Mouse (Mus musculus) heart, postnatal 0 days (tissue): ENCODE data around the gene Ucp1. TPM values are rescaled to one million over a fixed set of nuclear protein-coding genes. Genes with fewer than 3 reads are reported as not detected.

ENCODE experiments used
- ATAC-seq: fragments of 200-750 bp; cut with Nextera tagmentation; 2 replicates; pipeline ENCODE4 v1.8.0; 2017; ENCODE audit warnings: low read depth, moderate number of reproducible peaks, moderate library complexity; ENCODE audit not compliant: insufficient read depth
- DNase-seq: peaks from one replicate; pipeline ENCODE4 v3.0.0-alpha.2; 2016; ENCODE audit warnings: low spot score
- H3K27ac ChIP-seq: fragments of 300-500 bp; sonication (generic); 2 replicates; pipeline ENCODE4 v1.5.1; 2014; ENCODE audit warnings: low read depth, mild to moderate bottlenecking
- H3K27me3 ChIP-seq: fragments of 300-500 bp; sonication (generic); 2 replicates; pipeline ENCODE4 v1.6.1; 2014; ENCODE audit warnings: low read length, mixed read lengths; ENCODE audit not compliant: control insufficient read depth, insufficient read depth
- H3K36me3 ChIP-seq: fragments of 300-500 bp; sonication (generic); replicated peaks from 2 replicates; pipeline ENCODE4 v1.6.1; 2014; ENCODE audit warnings: low read length, mixed read lengths; ENCODE audit not compliant: control insufficient read depth, insufficient read depth
- H3K4me1 ChIP-seq: fragments of 300-500 bp; sonication (generic); 2 replicates; pipeline ENCODE4 v1.6.1; 2014; ENCODE audit warnings: antibody characterized with exemption; ENCODE audit not compliant: control insufficient read depth, insufficient read depth
- H3K4me2 ChIP-seq: fragments of 300-500 bp; sonication (generic); 2 replicates; pipeline ENCODE4 v1.6.1; 2014; ENCODE audit warnings: low read depth, mild to moderate bottlenecking, low read length, moderate library complexity
- H3K4me3 ChIP-seq: fragments of 300-500 bp; sonication (generic); 2 replicates; pipeline ENCODE4 v1.5.1; 2014; ENCODE audit warnings: low read depth, low read length
- H3K9ac ChIP-seq: fragments of 300-500 bp; sonication (generic); replicated peaks from 2 replicates; pipeline ENCODE4 v1.6.1; 2014; ENCODE audit warnings: low read depth, low read length, mixed read lengths
- H3K9me3 ChIP-seq: fragments of 300-500 bp; sonication (generic); replicated peaks from 2 replicates; pipeline ENCODE4 v1.6.1; 2016; ENCODE audit warnings: low read length; ENCODE audit not compliant: control insufficient read depth
- CTCF ChIP-seq: IDR thresholded peaks from 2 replicates; pipeline ENCODE4 v1.5.1; 2016; ENCODE audit warnings: antibody characterized with exemption, control low read depth, low read depth
- EP300 ChIP-seq: IDR thresholded peaks from 2 replicates; pipeline ENCODE4 v1.6.1; 2016; ENCODE audit warnings: antibody characterized with exemption, low read depth
- WGBS: fragments of 180-500 bp; shearing (Covaris S2); extraction: QIAGEN DNeasy Blood & Tissue Kit; methylation state at CpG from one replicate; pipeline ENCODE4 v1.1.7; 2014; 5-methylcytosine and 5-hydroxymethylcytosine counted together
- polyA plus RNA-seq: library from polyadenylated mRNA; unstranded; fragments of >200 nt; fragmentation: Nextera tagmentation; extraction: Ambion mirVana; gene quantifications from 2 replicates; pipeline ENCODE4 v1.2.1, GENCODE M21; 2015
- total RNA-seq: library from RNA; depleted of rRNA; stranded (reverse); fragments of >200 nt; gene quantifications from 2 replicates; pipeline ENCODE4 v1.2.3, GENCODE M21; 2014; ENCODE audit warnings: low replicate concordance

Gene Ucp1
- total and polyA plus RNA-seq, 2 experiments from 2014 or later: not detected

- no peaks in the 10 kb centered on the region for H3K4me1 ChIP-seq
- H3K4me2 ChIP-seq: no peak overlapping the region
- no peak overlapping the region for H3K4me3 ChIP-seq
- DNase-seq: no peak
- H3K9me3 ChIP-seq: no peaks in the 10 kb centered on the region
- H3K27me3 ChIP-seq: no peaks in the 10 kb centered on the region
- no peak overlapping the region for H3K27ac ChIP-seq
- no peak for ATAC-seq
- peaks cover 51% of the 10 kb centered on the region for H3K36me3 ChIP-seq
- TF ChIP-seq CTCF (no peak), EP300 (no peak)
- no peak overlapping the region for H3K9ac ChIP-seq
- WGBS: 63% methylated on average over 3 of the region's 3 CpGs
Measured at GRCm38 (mm10) chr8:83320543-83320942, 30.4 kb downstream of the Ucp1 start.

DNA sequence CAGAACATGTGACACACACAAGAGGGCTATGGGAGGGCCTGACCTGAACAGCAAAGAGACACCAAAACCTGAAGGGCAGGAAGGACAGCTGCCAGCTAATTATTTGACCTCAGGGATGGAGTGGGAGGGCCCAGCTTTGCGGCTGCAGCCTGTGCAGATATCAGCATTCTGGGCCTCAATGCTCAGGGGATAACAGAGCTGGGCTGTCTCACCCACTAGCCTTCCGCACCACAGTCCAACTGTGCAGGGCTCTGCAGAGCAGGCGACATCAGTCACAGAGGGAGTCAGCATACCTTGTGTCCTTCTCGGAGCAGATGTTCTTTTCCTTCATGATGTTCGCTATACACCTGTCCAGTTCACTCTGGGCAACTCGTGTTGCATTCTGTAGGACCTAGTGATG lies 32.2 kb downstream of the Ucp1 start:
- H3K27me3 ChIP-seq: no peaks in the 10 kb centered on the region
- H3K9ac ChIP-seq: no peak overlapping the region
- DNase-seq (no peak), ATAC-seq (no peak)
- no peak overlapping the region for H3K27ac ChIP-seq
- peaks cover 41% of the 10 kb centered on the region for H3K36me3 ChIP-seq
- no peaks in the 10 kb centered on the region for H3K9me3 ChIP-seq
- no peak for TF ChIP-seq CTCF
- TF ChIP-seq EP300: no peak
- H3K4me1 ChIP-seq: no peaks in the 10 kb centered on the region
- H3K4me3 ChIP-seq: no peak overlapping the region
- no peak overlapping the region for H3K4me2 ChIP-seq
- whole genome bisulfite sequencing: 74% methylated on average over 6 of the region's 6 CpGs

DNA sequence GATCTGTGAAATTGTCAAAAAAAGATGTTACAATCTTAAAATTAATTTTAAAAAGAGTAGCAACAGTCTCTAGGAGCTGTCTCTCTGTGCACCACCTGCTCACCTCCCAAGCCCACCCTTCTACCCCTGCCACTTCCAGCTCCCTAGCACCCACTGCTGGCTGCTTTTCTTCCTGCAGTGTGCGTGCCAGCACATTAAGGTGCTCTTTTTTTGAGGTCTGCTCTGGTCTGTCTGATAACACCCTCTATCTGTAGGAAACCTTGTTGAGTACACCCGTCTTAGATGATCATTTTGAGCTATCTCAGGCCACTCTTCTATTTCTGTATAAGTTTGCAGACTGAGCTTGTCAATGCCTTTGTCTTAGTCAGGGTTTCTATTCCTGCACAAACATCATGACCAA lies 32.9 kb downstream of the Ucp1 start:
- Histone ChIP-seq H3K9ac (no peak overlapping the region), H3K27me3 (no peaks in the 10 kb centered on the region), H3K27ac (no peak overlapping the region), H3K9me3 (no peaks in the 10 kb centered on the region), H3K4me1 (no peaks in the 10 kb centered on the region), H3K36me3 (peaks cover 41% of the 10 kb centered on the region), H3K4me2 (no peak overlapping the region), H3K4me3 (no peak overlapping the region)
- TF ChIP-seq EP300: no peak
- no peak for TF ChIP-seq CTCF
- WGBS: 72% methylated on average over 2 of the region's 2 CpGs
- ATAC-seq (no peak), DNase-seq (no peak)

DNA sequence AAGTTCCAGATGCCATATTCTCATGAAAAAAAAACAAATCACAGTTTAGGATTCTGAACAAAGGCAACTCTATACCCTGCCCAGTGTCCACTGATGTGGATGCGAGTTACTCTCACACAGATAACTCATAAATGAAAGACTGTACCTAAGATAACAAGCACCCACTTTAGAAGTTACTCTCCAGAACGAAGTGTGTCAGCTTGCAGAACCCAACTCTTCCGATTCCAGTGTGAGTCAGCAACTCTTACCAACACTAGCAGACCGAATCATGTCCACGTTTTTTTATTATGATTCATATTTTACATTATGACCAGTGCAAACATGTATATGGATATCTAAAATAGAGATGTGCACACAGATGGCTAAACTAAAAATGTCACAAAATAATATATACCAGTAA lies 37.7 kb downstream of the Ucp1 start:
- Histone ChIP-seq H3K4me2 (no peak overlapping the region), H3K4me1 (no peaks in the 10 kb centered on the region), H3K27me3 (no peaks in the 10 kb centered on the region), H3K4me3 (no peak overlapping the region), H3K27ac (no peak overlapping the region), H3K36me3 (peaks cover 14% of the 10 kb centered on the region), H3K9ac (no peak overlapping the region), H3K9me3 (no peaks in the 10 kb centered on the region)
- DNase-seq (no peak), ATAC-seq (no peak)
- no peak for TF ChIP-seq CTCF
- TF ChIP-seq EP300: no peak
- 89% methylated on average over 5 of the region's 5 CpGs for WGBS

DNA sequence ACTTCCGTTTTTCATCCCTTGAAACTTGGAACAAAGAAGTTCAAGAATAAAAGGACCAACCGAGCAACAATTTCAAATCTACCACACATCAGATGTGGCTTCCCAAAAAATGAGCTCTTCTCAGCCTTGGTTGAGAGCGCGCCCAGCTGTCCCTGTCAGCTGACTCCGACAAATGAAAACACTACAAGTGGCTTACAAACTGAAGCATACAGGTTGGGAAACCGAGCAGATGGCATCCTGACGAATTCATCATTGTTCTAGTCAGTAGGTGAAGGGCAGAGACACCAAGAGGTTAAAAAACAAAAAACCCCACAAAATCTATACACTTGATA lies 41.4 kb downstream of the Ucp1 start:
- Histone ChIP-seq H3K4me2 (peak overlapping the region; percentile 98), H3K9me3 (no peaks in the 10 kb centered on the region), H3K4me3 (peak overlapping the region; percentile 82), H3K9ac (peak overlapping the region; percentile 77), H3K4me1 (no peaks in the 10 kb centered on the region), H3K27me3 (no peaks in the 10 kb centered on the region; the same call in 1 of the 2 replicates), H3K27ac (0 out of 2 replicates have a peak overlapping the region, but pooled peaks have one; percentile 32), H3K36me3 (peaks cover 14% of the 10 kb centered on the region; the same call in 1 of the 2 replicates)
- ATAC-seq: no peak
- TF ChIP-seq EP300 (no peak), CTCF (no peak)
- DNase-seq: peak; percentile 17
- WGBS: 10% methylated on average over 7 of the region's 7 CpGs

- peak within 1 kb of the TSS; percentile 98 for H3K4me2 ChIP-seq
- no peak for TF ChIP-seq CTCF
- no peak for TF ChIP-seq EP300
Measured at GRCm38 (mm10) chr8:83331899-83332697, 41.9 kb downstream of the Ucp1 start, which contains the start of gene Elmod2. TSS of gene Elmod2 (minus strand) at chr8:83332486.

More at GRCm38 (mm10) chr8:83331899-83332697, 41.9 kb downstream of the Ucp1 start, which contains the start of gene Elmod2:
- ATAC-seq (peak; percentile 99), DNase-seq (peak; percentile 98)
- no peaks in the 10 kb centered on the region for H3K4me1 ChIP-seq
- under 1% methylated on average over 83 of the region's 85 CpGs for WGBS
- peaks cover 12% of the 10 kb centered on the region; the same call in 1 of the 2 replicates for H3K36me3 ChIP-seq
- no peaks in the 10 kb centered on the region; the same call in 1 of the 2 replicates for H3K27me3 ChIP-seq
- H3K27ac ChIP-seq: 0 out of 2 replicates have a peak within 1 kb of the TSS, but pooled peaks have one; percentile 32
- peak within 1 kb of the TSS; percentile 82 for H3K4me3 ChIP-seq
- peak within 1 kb of the TSS; percentile 77 for H3K9ac ChIP-seq
- H3K9me3 ChIP-seq: no peaks in the 10 kb centered on the region
